Mouse (Mus musculus) kidney, adult 2 months (tissue): ENCODE measurements around the gene Gys1.

Experiments used
- CTCF ChIP-seq: fragments of 200-500 bp; conservative IDR thresholded peaks from 2 replicates; pipeline ENCODE4 v1.5.1; 2011; ENCODE audit warnings: low read depth, mild to moderate bottlenecking, control low read depth, low read length, moderate library complexity, mixed read lengths; ENCODE audit not compliant: insufficient read depth, insufficient read length
- POLR2A ChIP-seq: fragments of 200-500 bp; IDR thresholded peaks from one replicate; pipeline ENCODE4 v1.6.1; 2011; ENCODE audit warnings: low read depth, low read length, control low read depth

DNA sequence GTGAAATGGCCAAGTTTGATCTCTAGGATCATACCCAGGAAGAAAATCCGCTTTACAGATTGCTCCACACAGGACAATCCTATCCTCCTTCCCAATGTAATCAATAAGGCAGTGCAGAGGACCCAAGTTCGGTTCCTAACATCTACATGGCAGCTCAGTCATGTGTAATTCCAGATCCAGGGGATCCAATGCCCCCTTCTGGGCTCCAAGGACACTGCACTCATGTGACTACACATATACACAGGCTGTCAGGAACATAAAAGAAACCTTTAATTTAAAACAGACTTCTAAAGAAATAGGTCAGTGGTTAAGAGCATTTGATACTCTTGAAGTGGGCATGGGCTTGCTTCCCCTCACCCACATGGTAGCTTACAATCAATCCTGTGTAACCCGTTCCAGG lies 48.6 kb upstream of the Gys1 start:
- TF ChIP-seq CTCF (0 out of 2 replicates have a peak, but pooled peaks have one; percentile 11), POLR2A (no peak)
